ENCODE assay signal across 16 mouse cellular contexts in the genomic region with DNA sequence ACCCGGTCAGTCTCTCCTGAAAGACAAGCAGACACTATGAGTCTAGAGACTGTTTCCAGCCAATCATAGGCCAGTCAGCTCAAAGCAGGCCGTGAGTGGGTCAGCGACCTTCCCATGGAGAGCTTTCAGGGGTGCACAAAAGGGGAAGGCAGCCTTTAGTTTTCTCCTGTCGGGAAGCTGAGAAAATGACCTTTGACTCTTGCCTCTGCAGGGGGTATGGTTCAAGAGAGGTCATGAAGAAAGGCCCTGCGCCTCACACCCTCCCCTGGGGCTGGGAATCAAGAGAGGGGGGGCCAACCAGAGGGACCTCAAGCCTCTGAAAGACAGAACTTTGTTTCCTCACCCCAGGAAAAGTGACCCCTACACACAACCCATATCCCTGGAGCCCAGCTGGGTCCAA.
A peak's percentile ranks its signal among the peaks of the same experiment; 100 is the strongest.
DNase-seq lines count a peak whose midpoint lies in the region; ATAC-seq and TF ChIP-seq lines count a peak whose summit lies in the region.
"Had no signal": no experiment of that assay in that cellular context is flagged by ENCODE, and none has a peak within 500 bp of the region (broad histone marks: within the 10 kb centered on the region; RNA-seq: fewer than 3 reads in every experiment).

No protein-coding gene starts in this region.

- no peak overlapping the region for H3K9ac ChIP-seq in forebrain, postnatal 0 days
- H3K9ac ChIP-seq in kidney, embryonic 16.5 days (replicated peaks; ENCODE audit: low read length) = no peak overlapping the region
- H3K9ac ChIP-seq: midbrain, embryonic 13.5 days had no signal

- peaks cover 10% of the 10 kb centered on the region for H3K27me3 ChIP-seq in forebrain, embryonic 10.5 days (ENCODE audit: poor library complexity, severe bottlenecking)
- H3K27me3 ChIP-seq in forebrain, postnatal 0 days (ENCODE audit: insufficient read depth, low read length) = no peaks in the 10 kb centered on the region
- no peaks in the 10 kb centered on the region for H3K27me3 ChIP-seq in kidney, adult 2 months (replicated peaks; ENCODE audit: control insufficient read depth, insufficient read depth, low read length)
- H3K27me3 ChIP-seq in kidney, embryonic 16.5 days (ENCODE audit: insufficient read depth, low read length) = no peaks in the 10 kb centered on the region
- peaks cover 4% of the 10 kb centered on the region; the same call in 1 of the 2 replicates for H3K27me3 ChIP-seq in limb, embryonic 10.5 days (ENCODE audit: low read depth, poor library complexity, severe bottlenecking)
- H3K27me3 ChIP-seq: midbrain, embryonic 13.5 days had no signal

- H3K9me3 ChIP-seq in forebrain, embryonic 10.5 days = no peaks in the 10 kb centered on the region
- no peaks in the 10 kb centered on the region for H3K9me3 ChIP-seq in forebrain, postnatal 0 days (ENCODE audit: low read length)
- no peaks in the 10 kb centered on the region for H3K9me3 ChIP-seq in kidney, embryonic 16.5 days (ENCODE audit: low read length)
- H3K9me3 ChIP-seq in limb, embryonic 10.5 days (replicated peaks) = no peaks in the 10 kb centered on the region
- H3K9me3 ChIP-seq: midbrain, embryonic 13.5 days had no signal

- H3K4me3 ChIP-seq in forebrain, embryonic 10.5 days = no peak overlapping the region
- no peak overlapping the region for H3K4me3 ChIP-seq in forebrain, postnatal 0 days (ENCODE audit: low read depth, low read length)
- H3K4me3 ChIP-seq in kidney, adult 2 months (ENCODE audit: insufficient read depth, low read depth, low read length) = no peak overlapping the region
- no peak overlapping the region for H3K4me3 ChIP-seq in kidney, embryonic 16.5 days (ENCODE audit: low read length)
- H3K4me3 ChIP-seq in limb, embryonic 10.5 days = no peak overlapping the region
- H3K4me3 ChIP-seq: midbrain, embryonic 13.5 days had no signal

- H3K4me1 ChIP-seq in forebrain, embryonic 10.5 days = peaks cover 41% of the 10 kb centered on the region
- H3K4me1 ChIP-seq in forebrain, postnatal 0 days (ENCODE audit: insufficient read depth) = no peaks in the 10 kb centered on the region
- H3K4me1 ChIP-seq in kidney, adult 2 months (ENCODE audit: control insufficient read depth, insufficient read depth, low read length) = no peaks in the 10 kb centered on the region
- no peaks in the 10 kb centered on the region for H3K4me1 ChIP-seq in kidney, embryonic 16.5 days (ENCODE audit: insufficient read depth, low read length)
- H3K4me1 ChIP-seq in limb, embryonic 10.5 days = peaks cover 17% of the 10 kb centered on the region

- TF ChIP-seq POLR2A in kidney, adult 2 months (IDR thresholded peaks at IDR 0.05; ENCODE audit: low read depth, low read length) = no peak

- under 1% methylated on average over 5 of the region's 5 CpGs for WGBS in forebrain, embryonic 10.5 days
- 12% methylated on average over 5 of the region's 5 CpGs for whole genome bisulfite sequencing in forebrain, postnatal 0 days
- WGBS in kidney, adult 2 months = 33% methylated on average over 5 of the region's 5 CpGs
- 15% methylated on average over 5 of the region's 5 CpGs for WGBS in kidney, embryonic 16.5 days
- 4% methylated on average over 5 of the region's 5 CpGs for WGBS in limb, embryonic 10.5 days

- H3K27ac ChIP-seq in forebrain, embryonic 10.5 days = peak overlapping the region; percentile 78
- no peak overlapping the region for H3K27ac ChIP-seq in forebrain, postnatal 0 days (ENCODE audit: low read depth, low read length)
- H3K27ac ChIP-seq in kidney, adult 2 months (ENCODE audit: insufficient read depth, low read depth, low read length) = no peak overlapping the region
- H3K27ac ChIP-seq in kidney, embryonic 16.5 days (ENCODE audit: low read length) = no peak overlapping the region
- H3K27ac ChIP-seq in limb, embryonic 10.5 days = peak overlapping the region; percentile 56
- H3K27ac ChIP-seq: stomach, postnatal 0 days had no signal

- ATAC-seq in forebrain, postnatal 0 days = no peak
- ATAC-seq in kidney, embryonic 16.5 days (ENCODE audit: low FRiP score, low TSS enrichment) = no peak

- DNase-seq in forebrain, embryonic 10.5 days (ENCODE audit: extremely low spot score, low spot score) = peak; percentile 46
- DNase-seq in forebrain, postnatal 0 days = no peak
- DNase-seq in kidney, adult 2 months = peak; percentile 48
- peak; percentile 89 for DNase-seq in embryo, embryonic 10 days (ENCODE audit: low spot score)
- DNase-seq in limb, embryonic 10.5 days (ENCODE audit: low spot score) = no peak
- no peak for DNase-seq in left cerebral cortex, adult 11 months (ENCODE audit: low spot score)
- DNase-seq in layer of hippocampus, postnatal 14 days (ENCODE audit: low spot score in 2 of 2) = no peak
- DNase-seq: cerebellum, adult 11 months; gastrocnemius, postnatal 25 days; heart, postnatal 4 days; right cerebral cortex, adult 18-20 months; thymus, postnatal 36 days had no signal

- no peak for TF ChIP-seq CTCF in forebrain, postnatal 0 days (IDR thresholded peaks at IDR 0.05; ENCODE audit: low read depth)
- no peak for TF ChIP-seq CTCF in kidney, adult 2 months (conservative IDR thresholded peaks at IDR 0.05; ENCODE audit: insufficient read depth, insufficient read length, low read depth, low read length)

- no peak overlapping the region for H3K4me2 ChIP-seq in forebrain, postnatal 0 days (ENCODE audit: low read depth)
- H3K4me2 ChIP-seq in kidney, embryonic 16.5 days (replicated peaks; ENCODE audit: low read depth, low read length) = no peak overlapping the region
- H3K4me2 ChIP-seq: heart, embryonic 11.5 days; midbrain, embryonic 13.5 days had no signal

- H3K36me3 ChIP-seq in forebrain, embryonic 10.5 days (replicated peaks) = no peaks in the 10 kb centered on the region
- H3K36me3 ChIP-seq in forebrain, postnatal 0 days (ENCODE audit: insufficient read depth) = no peaks in the 10 kb centered on the region
- H3K36me3 ChIP-seq in kidney, adult 2 months (ENCODE audit: control insufficient read depth, insufficient read depth, low read length) = no peaks in the 10 kb centered on the region
- no peaks in the 10 kb centered on the region for H3K36me3 ChIP-seq in kidney, embryonic 16.5 days (ENCODE audit: insufficient read depth, low read length)
- no peaks in the 10 kb centered on the region for H3K36me3 ChIP-seq in limb, embryonic 10.5 days
- H3K36me3 ChIP-seq: midbrain, embryonic 13.5 days had no signal

Comparison
In these comparisons a context has a peak if more than half of its experiments do, and no peak if none do; other contexts are left out.
1. DNase-seq: peak in forebrain, embryonic 10.5 days (single experiment), kidney, adult 2 months (single experiment) and embryo, embryonic 10 days (single experiment); none in forebrain, postnatal 0 days (single experiment), limb, embryonic 10.5 days (single experiment), left cerebral cortex, adult 11 months (single experiment) and layer of hippocampus, postnatal 14 days (0 of 2).
2. H3K27ac ChIP-seq: peak in forebrain, embryonic 10.5 days (single experiment) and limb, embryonic 10.5 days (single experiment); none in forebrain, postnatal 0 days (single experiment), kidney, adult 2 months (single experiment) and kidney, embryonic 16.5 days (single experiment).